Comparison of ENCODE assay signal across 8 mouse cellular contexts in genomic region chr7:113909161-113909825, GRCm38 (mm10).
DNase-seq lines count a peak whose midpoint lies in the region; ATAC-seq lines count a peak whose summit lies in the region.

No protein-coding gene starts in this region.

- H3K27me3 ChIP-seq in stomach, embryonic 16.5 days (ENCODE audit: control insufficient read depth, insufficient read depth, low read length): no peaks in the 10 kb centered on the region

- H3K4me1 ChIP-seq in stomach, embryonic 16.5 days (ENCODE audit: control insufficient read depth, insufficient read depth, low read length): peaks cover 9% of the 10 kb centered on the region

- H3K4me3 ChIP-seq in stomach, embryonic 16.5 days (replicated peaks; ENCODE audit: low read length): no peak overlapping the region

- H3K36me3 ChIP-seq in stomach, embryonic 16.5 days (ENCODE audit: control insufficient read depth, insufficient read depth, low read length): no peaks in the 10 kb centered on the region

- 0 out of 2 replicates have a peak, but pooled peaks have one; percentile 41 for ATAC-seq in frontal cortex, adult (ENCODE audit: low TSS enrichment)
- ATAC-seq in stomach, embryonic 16.5 days (ENCODE audit: insufficient read depth, low FRiP score): 0 out of 2 replicates have a peak, but pooled peaks have one; percentile 33
- ATAC-seq in CD4-positive, CD25-positive, alpha-beta regulatory T cell, adult 4 months: no peak

- H3K4me2 ChIP-seq in stomach, embryonic 16.5 days (ENCODE audit: low read depth, low read length): no peak overlapping the region

- DNase-seq in frontal cortex, postnatal 14 days (ENCODE audit: low spot score in 2 of 2): no peak
- DNase-seq in right cerebral cortex, postnatal 10 days (ENCODE audit: low spot score in 2 of 2): peak; percentile 38 to 50
- no peak for DNase-seq in right cerebral cortex, postnatal 25 days
- DNase-seq in kidney, postnatal 36 days: peak; percentile 51 to 76
- no peak for DNase-seq in spleen, postnatal 36 days (ENCODE audit: low spot score in 2 of 2)

- H3K9ac ChIP-seq in stomach, embryonic 16.5 days (ENCODE audit: low read length): no peak overlapping the region

- WGBS in stomach, embryonic 16.5 days: 27% methylated on average over 12 of the region's 12 CpGs

- no peaks in the 10 kb centered on the region for H3K9me3 ChIP-seq in stomach, embryonic 16.5 days (replicated peaks; ENCODE audit: control insufficient read depth, low read length)

- H3K27ac ChIP-seq in stomach, embryonic 16.5 days (ENCODE audit: low read length): no peak overlapping the region

Comparison
In these comparisons a context has a peak if more than half of its experiments do, and no peak if none do; other contexts are left out.
1. DNase-seq: peak in right cerebral cortex, postnatal 10 days (2 of 2) and kidney, postnatal 36 days (2 of 2); none in frontal cortex, postnatal 14 days (0 of 2), right cerebral cortex, postnatal 25 days (single experiment) and spleen, postnatal 36 days (0 of 2).